Mouse (Mus musculus): ENCODE measurements around the gene Znrd1.

DNA sequence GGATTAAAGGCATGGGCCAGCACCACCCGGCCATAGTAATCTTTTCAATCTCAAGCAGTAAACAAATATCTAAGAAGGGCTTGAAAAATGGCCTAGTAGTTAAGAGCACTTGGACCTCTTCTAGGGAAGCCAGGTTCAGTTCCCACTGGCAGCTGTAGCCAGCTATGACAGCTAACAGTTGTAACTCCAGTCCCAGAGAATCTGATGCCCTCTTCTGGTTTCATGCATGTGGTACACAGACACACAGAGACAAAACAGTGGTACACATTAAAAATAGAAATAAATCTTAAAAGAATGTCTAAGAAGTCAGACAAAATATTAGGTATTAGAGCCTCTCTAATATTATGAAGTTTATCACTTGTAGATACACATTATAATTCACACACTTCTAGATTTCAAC is 2.8 kb upstream of the Znrd1 start:
- TF ChIP-seq CTCF (IDR thresholded peaks at IDR 0.05; ENCODE audit: extremely low read depth, insufficient read depth, insufficient read length, insufficient replicate concordance) (no peak), POLR2A (IDR thresholded peaks at IDR 0.05; ENCODE audit: low read depth, low read length) (no peak)
